Mouse (Mus musculus): ENCODE data around the gene Sox6. TPM values are rescaled to one million over a fixed set of nuclear protein-coding genes. Genes with fewer than 3 reads are reported as not detected.

Sox6 gene
- polyA plus RNA-seq, 1 experiment from 2014 or later, result 79.3 TPM

- Histone ChIP-seq H3K4me3 (ENCODE audit: low read depth, low read length) (no peak overlapping the region), H3K4me1 (ENCODE audit: control insufficient read depth, insufficient read depth, low read length) (peaks cover 23% of the 10 kb centered on the region; the same call in 1 of the 2 replicates), H3K4me2 (ENCODE audit: low read depth) (no peak overlapping the region; the same call in 1 of the 2 replicates), H3K27me3 (ENCODE audit: control insufficient read depth, insufficient read depth, low read length) (no peaks in the 10 kb centered on the region), H3K9me3 (ENCODE audit: control insufficient read depth, low read length) (no peaks in the 10 kb centered on the region), H3K36me3 (ENCODE audit: control insufficient read depth, insufficient read depth, low read length) (no peaks in the 10 kb centered on the region), H3K27ac (ENCODE audit: low read depth, low read length) (peak overlapping the region; percentile 65; the same call in 1 of the 2 replicates), H3K9ac (ENCODE audit: low read length) (no peak overlapping the region)
- DNase-seq (ENCODE audit: low spot score) (peak; percentile 27), ATAC-seq (ENCODE audit: insufficient read depth, low FRiP score, low TSS enrichment) (peak; percentile 87)
- WGBS, result 6% methylated on average over 7 of the region's 7 CpGs
These were observed 316.7 kb downstream of the Sox6 start for GRCm38 (mm10) chr7:115721624-115722540.

- H3K27me3 ChIP-seq (ENCODE audit: control insufficient read depth, insufficient read depth, low read length), result no peaks in the 10 kb centered on the region
- H3K36me3 ChIP-seq (ENCODE audit: control insufficient read depth, insufficient read depth, low read length), result no peaks in the 10 kb centered on the region
- no peak for ATAC-seq (ENCODE audit: insufficient read depth, low FRiP score, low TSS enrichment)
- 95% methylated on average over 3 of the region's 3 CpGs for WGBS
- H3K4me3 ChIP-seq (ENCODE audit: low read depth, low read length), result no peak overlapping the region
- H3K9ac ChIP-seq (ENCODE audit: low read length), result no peak overlapping the region
- H3K9me3 ChIP-seq (ENCODE audit: control insufficient read depth, low read length), result no peaks in the 10 kb centered on the region
- no peak for DNase-seq (ENCODE audit: low spot score)
- no peak overlapping the region for H3K4me2 ChIP-seq (ENCODE audit: low read depth)
- no peak overlapping the region for H3K27ac ChIP-seq (ENCODE audit: low read depth, low read length)
- peaks cover 23% of the 10 kb centered on the region; the same call in 1 of the 2 replicates for H3K4me1 ChIP-seq (ENCODE audit: control insufficient read depth, insufficient read depth, low read length)
These were observed 318.8 kb downstream of the Sox6 start for GRCm38 (mm10) chr7:115719791-115720190.

DNA sequence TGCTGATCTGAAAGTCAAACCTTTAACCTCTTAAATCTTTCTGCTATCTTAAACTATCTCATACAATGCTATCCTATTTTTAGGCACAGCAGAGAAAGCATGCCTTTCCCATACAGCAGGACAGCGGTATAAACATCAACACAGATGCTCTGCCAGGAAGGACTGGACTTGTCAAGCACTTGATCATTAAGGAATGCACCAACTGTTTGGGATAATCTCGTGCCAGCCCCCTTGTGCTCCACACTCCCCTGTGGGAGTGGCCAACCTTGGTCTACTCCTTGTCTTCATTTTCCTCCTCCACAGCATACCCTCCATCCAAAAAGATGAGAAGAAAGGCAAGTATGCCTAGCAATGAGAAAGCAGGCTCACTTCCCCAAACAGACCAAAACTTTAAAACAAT lies 332.5 kb downstream of the Sox6 start:
- Histone ChIP-seq H3K4me3 (ENCODE audit: low read depth, low read length) (no peak overlapping the region), H3K27me3 (ENCODE audit: control insufficient read depth, insufficient read depth, low read length) (no peaks in the 10 kb centered on the region), H3K4me2 (ENCODE audit: low read depth) (no peak overlapping the region), H3K27ac (ENCODE audit: low read depth, low read length) (no peak overlapping the region), H3K9me3 (ENCODE audit: control insufficient read depth, low read length) (no peaks in the 10 kb centered on the region), H3K36me3 (ENCODE audit: control insufficient read depth, insufficient read depth, low read length) (no peaks in the 10 kb centered on the region), H3K4me1 (ENCODE audit: control insufficient read depth, insufficient read depth, low read length) (no peaks in the 10 kb centered on the region), H3K9ac (ENCODE audit: low read length) (no peak overlapping the region)
- DNase-seq (ENCODE audit: low spot score) (no peak), ATAC-seq (ENCODE audit: insufficient read depth, low FRiP score, low TSS enrichment) (no peak)
- WGBS, result 34% methylated on average over 2 of the region's 2 CpGs

- ATAC-seq (ENCODE audit: insufficient read depth, low FRiP score, low TSS enrichment) (no peak), DNase-seq (ENCODE audit: low spot score) (no peak)
- Histone ChIP-seq H3K4me1 (ENCODE audit: control insufficient read depth, insufficient read depth, low read length) (no peaks in the 10 kb centered on the region), H3K4me2 (ENCODE audit: low read depth) (no peak overlapping the region), H3K9ac (ENCODE audit: low read length) (no peak overlapping the region), H3K9me3 (ENCODE audit: control insufficient read depth, low read length) (no peaks in the 10 kb centered on the region), H3K27ac (ENCODE audit: low read depth, low read length) (no peak overlapping the region), H3K4me3 (ENCODE audit: low read depth, low read length) (no peak overlapping the region), H3K36me3 (ENCODE audit: control insufficient read depth, insufficient read depth, low read length) (no peaks in the 10 kb centered on the region), H3K27me3 (ENCODE audit: control insufficient read depth, insufficient read depth, low read length) (no peaks in the 10 kb centered on the region)
- WGBS, result 82% methylated on average over 1 of the region's 1 CpGs
These were observed 340.5 kb downstream of the Sox6 start for GRCm38 (mm10) chr7:115698105-115698504.

DNA sequence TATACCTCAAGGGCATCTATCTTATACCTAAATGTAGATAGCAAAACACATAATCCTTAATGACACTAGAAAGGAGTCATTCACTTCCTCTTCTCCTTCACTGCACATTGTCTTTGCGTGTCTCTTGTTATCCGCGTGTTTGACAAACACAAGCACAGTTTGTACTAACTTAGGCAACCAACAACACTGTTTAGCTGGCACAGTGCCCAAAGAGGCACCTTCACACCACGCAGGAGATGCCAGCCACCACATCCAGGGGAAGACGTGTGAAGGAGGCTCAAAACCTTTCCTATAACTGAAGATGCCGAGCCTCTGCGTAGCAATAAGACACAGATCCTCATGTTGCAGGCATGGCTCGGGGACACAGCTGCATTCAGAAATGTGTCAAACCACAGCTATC lies 345.4 kb downstream of the Sox6 start:
- ATAC-seq (ENCODE audit: insufficient read depth, low FRiP score, low TSS enrichment) (no peak), DNase-seq (ENCODE audit: low spot score) (no peak)
- H3K9ac ChIP-seq (ENCODE audit: low read length), result no peak overlapping the region
- no peak overlapping the region for H3K4me2 ChIP-seq (ENCODE audit: low read depth)
- H3K27ac ChIP-seq (ENCODE audit: low read depth, low read length), result no peak overlapping the region
- H3K4me1 ChIP-seq (ENCODE audit: control insufficient read depth, insufficient read depth, low read length), result no peaks in the 10 kb centered on the region
- no peaks in the 10 kb centered on the region for H3K36me3 ChIP-seq (ENCODE audit: control insufficient read depth, insufficient read depth, low read length)
- 87% methylated on average over 8 of the region's 8 CpGs for WGBS
- H3K27me3 ChIP-seq (ENCODE audit: control insufficient read depth, insufficient read depth, low read length), result no peaks in the 10 kb centered on the region
- H3K4me3 ChIP-seq (ENCODE audit: low read depth, low read length), result no peak overlapping the region
- no peaks in the 10 kb centered on the region for H3K9me3 ChIP-seq (ENCODE audit: control insufficient read depth, low read length)

- Histone ChIP-seq H3K27ac (ENCODE audit: low read depth, low read length) (no peak overlapping the region), H3K9ac (ENCODE audit: low read length) (no peak overlapping the region), H3K4me3 (ENCODE audit: low read depth, low read length) (no peak overlapping the region), H3K4me2 (ENCODE audit: low read depth) (no peak overlapping the region), H3K4me1 (ENCODE audit: control insufficient read depth, insufficient read depth, low read length) (peaks cover 5% of the 10 kb centered on the region; the same call in 1 of the 2 replicates), H3K9me3 (ENCODE audit: control insufficient read depth, low read length) (no peaks in the 10 kb centered on the region), H3K36me3 (ENCODE audit: control insufficient read depth, insufficient read depth, low read length) (no peaks in the 10 kb centered on the region), H3K27me3 (ENCODE audit: control insufficient read depth, insufficient read depth, low read length) (no peaks in the 10 kb centered on the region)
- no peak for DNase-seq (ENCODE audit: low spot score)
- no peak for ATAC-seq (ENCODE audit: insufficient read depth, low FRiP score, low TSS enrichment)
- 42% methylated on average over 4 of the region's 4 CpGs for WGBS
These were observed 347.5 kb downstream of the Sox6 start for GRCm38 (mm10) chr7:115691091-115691490.

- peaks cover 5% of the 10 kb centered on the region; the same call in 1 of the 2 replicates for H3K4me1 ChIP-seq (ENCODE audit: control insufficient read depth, insufficient read depth, low read length)
- ATAC-seq (ENCODE audit: insufficient read depth, low FRiP score, low TSS enrichment), result no peak
- H3K9me3 ChIP-seq (ENCODE audit: control insufficient read depth, low read length), result no peaks in the 10 kb centered on the region
- WGBS, result 97% methylated on average over 6 of the region's 6 CpGs
- no peak overlapping the region for H3K9ac ChIP-seq (ENCODE audit: low read length)
- DNase-seq (ENCODE audit: low spot score), result no peak
- H3K36me3 ChIP-seq (ENCODE audit: control insufficient read depth, insufficient read depth, low read length), result no peaks in the 10 kb centered on the region
- no peak overlapping the region for H3K27ac ChIP-seq (ENCODE audit: low read depth, low read length)
- no peaks in the 10 kb centered on the region for H3K27me3 ChIP-seq (ENCODE audit: control insufficient read depth, insufficient read depth, low read length)
- H3K4me3 ChIP-seq (ENCODE audit: low read depth, low read length), result no peak overlapping the region
- no peak overlapping the region for H3K4me2 ChIP-seq (ENCODE audit: low read depth)
These were observed 351.9 kb downstream of the Sox6 start for GRCm38 (mm10) chr7:115686687-115687086.

- Histone ChIP-seq H3K4me2 (ENCODE audit: low read depth) (no peak overlapping the region), H3K27me3 (ENCODE audit: control insufficient read depth, insufficient read depth, low read length) (no peaks in the 10 kb centered on the region), H3K9me3 (ENCODE audit: control insufficient read depth, low read length) (no peaks in the 10 kb centered on the region), H3K9ac (ENCODE audit: low read length) (no peak overlapping the region), H3K4me3 (ENCODE audit: low read depth, low read length) (no peak overlapping the region), H3K27ac (ENCODE audit: low read depth, low read length) (no peak overlapping the region), H3K36me3 (ENCODE audit: control insufficient read depth, insufficient read depth, low read length) (no peaks in the 10 kb centered on the region), H3K4me1 (ENCODE audit: control insufficient read depth, insufficient read depth, low read length) (peaks cover 5% of the 10 kb centered on the region; the same call in 1 of the 2 replicates)
- DNase-seq (ENCODE audit: low spot score), result no peak
- 97% methylated on average over 3 of the region's 3 CpGs for WGBS
- no peak for ATAC-seq (ENCODE audit: insufficient read depth, low FRiP score, low TSS enrichment)
These were observed 354.5 kb downstream of the Sox6 start for GRCm38 (mm10) chr7:115684142-115684541.

DNA sequence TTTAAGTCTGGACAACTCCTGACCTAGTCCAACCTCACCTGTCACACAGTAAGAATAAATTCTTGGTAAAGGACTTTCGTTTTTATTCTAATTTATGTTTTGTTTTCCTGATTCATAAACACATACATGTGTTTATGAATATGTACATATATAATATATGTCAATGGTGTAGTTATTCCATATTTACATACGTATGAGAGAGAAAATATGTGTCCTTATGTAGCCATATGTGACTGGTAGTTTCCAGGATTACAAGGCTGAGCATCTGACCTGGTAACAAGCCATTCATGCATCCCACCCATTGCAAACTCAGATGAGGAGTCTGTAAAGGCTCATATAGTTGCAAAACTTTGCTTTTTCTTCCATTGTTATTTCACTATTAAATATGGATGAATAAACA lies 366.8 kb downstream of the Sox6 start:
- Histone ChIP-seq H3K9ac (ENCODE audit: low read length) (no peak overlapping the region), H3K27me3 (ENCODE audit: control insufficient read depth, insufficient read depth, low read length) (no peaks in the 10 kb centered on the region), H3K36me3 (ENCODE audit: control insufficient read depth, insufficient read depth, low read length) (no peaks in the 10 kb centered on the region), H3K27ac (ENCODE audit: low read depth, low read length) (no peak overlapping the region), H3K4me1 (ENCODE audit: control insufficient read depth, insufficient read depth, low read length) (peaks cover 26% of the 10 kb centered on the region), H3K9me3 (ENCODE audit: control insufficient read depth, low read length) (no peaks in the 10 kb centered on the region), H3K4me3 (ENCODE audit: low read depth, low read length) (no peak overlapping the region), H3K4me2 (ENCODE audit: low read depth) (no peak overlapping the region)
- WGBS, result 88% methylated on average over 2 of the region's 2 CpGs
- DNase-seq (ENCODE audit: low spot score) (no peak), ATAC-seq (ENCODE audit: insufficient read depth, low FRiP score, low TSS enrichment) (no peak)

All from neural tube, embryonic 11.5 days (tissue).